Mouse (Mus musculus) megakaryocyte, embryonic 14.5 days (primary cell): ENCODE measurements around the gene Tmem199.

Experiments used
- FLI1 ChIP-seq: IDR thresholded peaks from 2 replicates; pipeline ENCODE4 v1.6.1; 2012; ENCODE audit warnings: low read length, inconsistent platforms, mixed read lengths
- GATA1 ChIP-seq: IDR thresholded peaks from 3 replicates; pipeline ENCODE4 v1.6.1; 2012; ENCODE audit warnings: mixed read lengths, low read length, inconsistent platforms, borderline replicate concordance

- no peak for TF ChIP-seq GATA1
- no peak for TF ChIP-seq FLI1
These were observed 9.9 kb upstream of the Tmem199 start for GRCm38 (mm10) chr11:78521880-78522279.
